Mouse (Mus musculus) embryonic fibroblast, embryonic 13.5 days (primary cell): ENCODE results near the gene Pou3f4. TPM values are rescaled to one million over a fixed set of nuclear protein-coding genes. Genes with fewer than 3 reads are reported as not detected.
"Not testable (repeated sequence)": the region's sequence is repeated elsewhere in the genome, so short reads cannot be mapped to it uniquely, and the experiment has no call there.

ENCODE experiments used
- H3K27ac ChIP-seq: 2 replicates; pipeline ENCODE4 v1.5.1; 2012; ENCODE audit warnings: low read length, control low read depth, inconsistent platforms; ENCODE audit not compliant: insufficient read depth
- H3K4me1 ChIP-seq: 2 replicates; pipeline ENCODE4 v1.6.1; 2011; ENCODE audit warnings: low read length; ENCODE audit not compliant: control insufficient read depth, insufficient read depth
- H3K4me3 ChIP-seq: 2 replicates; pipeline ENCODE4 v1.5.1; 2011; ENCODE audit warnings: mild to moderate bottlenecking, control low read depth, low read length; ENCODE audit not compliant: insufficient read depth
- CTCF ChIP-seq: IDR thresholded peaks from 2 replicates; pipeline ENCODE4 v1.5.1; 2011; ENCODE audit warnings: mild to moderate bottlenecking, control low read depth, low read length, moderate library complexity, borderline replicate concordance; ENCODE audit not compliant: insufficient read depth
- POLR2A ChIP-seq: IDR thresholded peaks from 2 replicates; pipeline ENCODE4 v1.6.1; 2011; ENCODE audit warnings: low read depth, mild to moderate bottlenecking, control low read depth, low read length, moderate library complexity
- polyA plus RNA-seq: library from polyadenylated mRNA; stranded (reverse); fragments of >200 nt; gene quantifications from 2 replicates; pipeline ENCODE4 v1.2.4, GENCODE M21; 2011; ENCODE audit warnings: low read depth; ENCODE audit not compliant: missing spikeins, insufficient read length

The Pou3f4 gene
- polyA plus RNA-seq: 1.0 and 1.1 TPM in 2 replicates

- H3K27ac ChIP-seq: no peak within 1 kb of the TSS
- TF ChIP-seq POLR2A (no peak), CTCF (no peak)
- H3K4me3 ChIP-seq: peak within 1 kb of the TSS; percentile 53
- H3K4me1 ChIP-seq: no peaks in the 10 kb centered on the region
These were observed at the start of gene Pou3f4 for GRCm38 (mm10) chrX:110814151-110814571. Gene Pou3f4 (plus strand): TSS chrX:110814280.

- Histone ChIP-seq H3K4me1 (no peaks in the 10 kb centered on the region), H3K27ac (no peak overlapping the region), H3K4me3 (no peak overlapping the region)
- TF ChIP-seq CTCF (no peak), POLR2A (no peak)
These were observed 48.1 kb upstream of the Pou3f4 start for GRCm38 (mm10) chrX:110765939-110766338.

- H3K4me1 ChIP-seq, H3K27ac ChIP-seq, H3K4me3 ChIP-seq: not testable (repeated sequence)
These were observed 39.3 kb upstream of the Pou3f4 start for GRCm38 (mm10) chrX:110774807-110775206.

- Histone ChIP-seq H3K4me1 (no peaks in the 10 kb centered on the region), H3K27ac (no peak overlapping the region), H3K4me3 (no peak overlapping the region)
- TF ChIP-seq CTCF (no peak), POLR2A (no peak)
These were observed 11.6 kb upstream of the Pou3f4 start for GRCm38 (mm10) chrX:110802502-110802901.

GRCm38 (mm10) chrX:110810001-110810578, 4.0 kb upstream of the Pou3f4 start:
- no peak overlapping the region for H3K27ac ChIP-seq
- TF ChIP-seq CTCF (no peak), POLR2A (no peak)
- no peak overlapping the region for H3K4me3 ChIP-seq
- H3K4me1 ChIP-seq: no peaks in the 10 kb centered on the region

- TF ChIP-seq POLR2A (no peak), CTCF (no peak)
- Histone ChIP-seq H3K4me1 (no peaks in the 10 kb centered on the region), H3K4me3 (no peak overlapping the region), H3K27ac (no peak overlapping the region)
These were observed 3.1 kb upstream of the Pou3f4 start for GRCm38 (mm10) chrX:110810753-110811506.

GRCm38 (mm10) chrX:110812071-110812470, 2.0 kb upstream of the Pou3f4 start:
- H3K4me1 ChIP-seq: no peaks in the 10 kb centered on the region
- no peak for TF ChIP-seq POLR2A
- TF ChIP-seq CTCF: no peak
- no peak overlapping the region for H3K27ac ChIP-seq
- no peak overlapping the region for H3K4me3 ChIP-seq

GRCm38 (mm10) chrX:110813401-110813800, 679 bp upstream of the Pou3f4 start:
- Histone ChIP-seq H3K4me3 (no peak overlapping the region), H3K27ac (no peak overlapping the region), H3K4me1 (no peaks in the 10 kb centered on the region)
- TF ChIP-seq POLR2A (no peak), CTCF (no peak)

GRCm38 (mm10) chrX:110814592-110815548, 790 bp downstream of the Pou3f4 start:
- Histone ChIP-seq H3K4me1 (no peaks in the 10 kb centered on the region), H3K27ac (no peak overlapping the region), H3K4me3 (peak overlapping the region; percentile 53)
- TF ChIP-seq POLR2A (no peak), CTCF (no peak)
